16 mouse cellular contexts compared by ENCODE assay signal in the genomic region with DNA sequence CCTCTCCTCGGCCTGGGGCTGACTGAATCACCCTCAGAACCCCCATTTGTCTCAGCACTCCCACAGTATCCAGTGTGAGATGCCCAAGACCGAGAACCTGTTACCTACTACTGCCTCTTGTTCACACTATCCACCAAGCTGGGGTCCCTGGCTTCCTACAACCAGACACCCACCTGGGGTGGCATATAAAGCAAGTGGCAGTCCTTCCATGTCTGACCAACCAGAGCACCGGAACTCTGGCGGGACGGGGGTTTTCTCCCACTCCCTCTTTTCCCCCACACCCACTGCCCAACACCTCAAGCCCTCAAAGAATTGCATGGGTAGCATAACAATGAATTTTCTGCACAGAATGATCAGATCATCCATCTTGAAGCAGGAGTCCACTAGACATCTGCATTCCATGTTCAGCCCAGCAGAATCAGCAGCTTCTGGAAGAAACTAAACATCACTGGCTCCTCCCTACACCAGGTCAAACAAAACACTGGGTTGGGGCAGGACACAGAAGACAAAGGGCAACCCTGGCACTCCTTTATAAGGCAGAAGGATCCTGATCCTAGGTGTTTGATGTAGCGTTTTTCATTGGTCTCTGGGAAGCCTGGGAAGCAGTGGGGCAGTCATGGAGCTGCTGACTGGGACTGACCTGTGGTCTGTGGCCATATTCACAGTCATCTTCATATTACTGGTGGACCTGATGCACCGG.
A peak's percentile ranks its signal among the peaks of the same experiment; 100 is the strongest.
DNase-seq lines count a peak whose midpoint lies in the region.
"Had no signal": no experiment of that assay in that cellular context is flagged by ENCODE, and none has a peak within 500 bp of the region (broad histone marks: within the 10 kb centered on the region; RNA-seq: fewer than 3 reads in every experiment).

Gene Cyp2d12, plus strand, starts transcription at position 542 of the 700 bp plus-strand sequence.

- peak; percentile 47 for DNase-seq in kidney, adult 11 months
- no peak for DNase-seq in kidney, postnatal 4 days
- DNase-seq in kidney, adult 9 months: peak; percentile 62
- no peak for DNase-seq in kidney, postnatal 10 days
- DNase-seq in kidney, postnatal 36 days: peak; percentile 45 to 59
- no peak for DNase-seq in frontal cortex, postnatal 10 days (ENCODE audit: low spot score in 2 of 2)
- DNase-seq: adrenal gland, adult 2 months; adrenal gland, postnatal 14 days; cerebellum, adult 11 months; cerebellum, adult 8-10 months; cerebellum, postnatal 10 days; cerebellum, postnatal 36 days; embryo, embryonic 11 days; gastrocnemius, postnatal 10 days; gastrocnemius, postnatal 36 days; heart, postnatal 10 days had no signal

Comparison
In these comparisons a context has a peak if more than half of its experiments do, and no peak if none do; other contexts are left out.
1. DNase-seq: peak in kidney, adult 11 months (single experiment), kidney, adult 9 months (single experiment) and kidney, postnatal 36 days (2 of 2); none in kidney, postnatal 4 days (0 of 2), kidney, postnatal 10 days (single experiment) and frontal cortex, postnatal 10 days (0 of 2).